Mouse (Mus musculus): ENCODE results near the gene Col9a3.
A peak's percentile ranks its signal among the peaks of the same experiment; 100 is the strongest.

Gene Col9a3

GRCm38 (mm10) chr2:180641576-180642554, 44.3 kb downstream of the Col9a3 start:
- no peak for DNase-seq

GRCm38 (mm10) chr2:180642555-180643260, 45.1 kb downstream of the Col9a3 start, which contains the start of gene Tcfl5:
TSS of gene Tcfl5 (minus strand) at chr2:180642708.
- DNase-seq = no peak

GRCm38 (mm10) chr2:180643626-180644025, 46.0 kb downstream of the Col9a3 start:
- no peak for DNase-seq

GRCm38 (mm10) chr2:180646841-180647240, 49.3 kb downstream of the Col9a3 start:
- no peak for DNase-seq

GRCm38 (mm10) chr2:180654666-180655065, 57.1 kb downstream of the Col9a3 start:
- DNase-seq = no peak

- no peak for DNase-seq
Measured at GRCm38 (mm10) chr2:180655150-180655549, 57.6 kb downstream of the Col9a3 start.

- DNase-seq = peak; percentile 74 to 75
Measured at GRCm38 (mm10) chr2:180657394-180658013, 59.9 kb downstream of the Col9a3 start.

- no peak for DNase-seq
Measured at GRCm38 (mm10) chr2:180658381-180658780, 60.8 kb downstream of the Col9a3 start.

GRCm38 (mm10) chr2:180659353-180660150, 62.0 kb downstream of the Col9a3 start:
- no peak for DNase-seq

- DNase-seq = no peak
Measured at GRCm38 (mm10) chr2:180660521-180660920, 62.9 kb downstream of the Col9a3 start.

GRCm38 (mm10) chr2:180662008-180662407, 64.4 kb downstream of the Col9a3 start:
- DNase-seq = no peak
